In genomic region chr14:56778933-56779300, GRCm38 (mm10) we compare ENCODE assay signal across 8 mouse cellular contexts. TPM values are rescaled to one million over a fixed set of nuclear protein-coding genes. Genes with fewer than 3 reads are reported as not detected.
DNase-seq lines count a peak whose midpoint lies in the region; ATAC-seq lines count a peak whose summit lies in the region.

No protein-coding gene starts in this region.

- H3K4me3 ChIP-seq in kidney, embryonic 14.5 days (ENCODE audit: low read length) = peak overlapping the region; percentile 96
- H3K4me3 ChIP-seq in hindbrain, embryonic 15.5 days = peak overlapping the region; percentile 77
- H3K4me3 ChIP-seq in midbrain, embryonic 16.5 days (ENCODE audit: low read depth, low read length) = peak overlapping the region; percentile 94

- no peaks in the 10 kb centered on the region for H3K36me3 ChIP-seq in kidney, embryonic 14.5 days (ENCODE audit: control insufficient read depth, insufficient read depth, low read length)
- H3K36me3 ChIP-seq in hindbrain, embryonic 15.5 days = no peaks in the 10 kb centered on the region
- no peaks in the 10 kb centered on the region for H3K36me3 ChIP-seq in midbrain, embryonic 16.5 days (ENCODE audit: control insufficient read depth, insufficient read depth, low read length)

- no peaks in the 10 kb centered on the region for H3K9me3 ChIP-seq in kidney, embryonic 14.5 days (ENCODE audit: control insufficient read depth, low read length)
- no peaks in the 10 kb centered on the region for H3K9me3 ChIP-seq in hindbrain, embryonic 15.5 days
- H3K9me3 ChIP-seq in midbrain, embryonic 16.5 days (replicated peaks; ENCODE audit: control insufficient read depth, low read length, poor library complexity, severe bottlenecking) = no peaks in the 10 kb centered on the region

- H3K4me2 ChIP-seq in kidney, embryonic 14.5 days (replicated peaks; ENCODE audit: low read depth, low read length) = peak overlapping the region; percentile 72
- H3K4me2 ChIP-seq in hindbrain, embryonic 15.5 days = peak overlapping the region; percentile 64
- H3K4me2 ChIP-seq in midbrain, embryonic 16.5 days (ENCODE audit: low read length) = peak overlapping the region; percentile 52

- peak overlapping the region; percentile 97 for H3K27ac ChIP-seq in kidney, embryonic 14.5 days (ENCODE audit: low read depth, low read length)
- H3K27ac ChIP-seq in hindbrain, embryonic 15.5 days (replicated peaks) = peak overlapping the region; percentile 96
- peak overlapping the region; percentile 96 for H3K27ac ChIP-seq in midbrain, embryonic 16.5 days (ENCODE audit: low read length)

- whole genome bisulfite sequencing in kidney, embryonic 14.5 days = 49% methylated on average over 3 of the region's 3 CpGs
- 42% methylated on average over 3 of the region's 3 CpGs for WGBS in hindbrain, embryonic 15.5 days
- 42% methylated on average over 3 of the region's 3 CpGs for WGBS in midbrain, embryonic 16.5 days

- no peaks in the 10 kb centered on the region for H3K27me3 ChIP-seq in kidney, embryonic 14.5 days (ENCODE audit: control insufficient read depth, insufficient read depth, low read length)
- H3K27me3 ChIP-seq in hindbrain, embryonic 15.5 days = no peaks in the 10 kb centered on the region
- no peaks in the 10 kb centered on the region for H3K27me3 ChIP-seq in midbrain, embryonic 16.5 days (ENCODE audit: control insufficient read depth, insufficient read depth, low read depth, low read length)

- H3K9ac ChIP-seq in kidney, embryonic 14.5 days (ENCODE audit: low read depth, low read length) = peak overlapping the region; percentile 5; the same call in 1 of the 2 replicates
- peak overlapping the region; percentile 41 for H3K9ac ChIP-seq in hindbrain, embryonic 15.5 days
- peak overlapping the region; percentile 61 for H3K9ac ChIP-seq in midbrain, embryonic 16.5 days (ENCODE audit: low read depth, low read length)

- no peak for DNase-seq in kidney, adult 8-10 months
- peak; percentile 26 for DNase-seq in c-Kit-positive CD71-positive TER-119-positive erythroid progenitor cells, embryonic 14.5 days (ENCODE audit: low spot score)
- DNase-seq in retina, embryonic 14.5 days (ENCODE audit: low spot score) = no peak
- DNase-seq in kidney, postnatal 14 days = no peak
- DNase-seq in adrenal gland, postnatal 10 days = no peak

- H3K4me1 ChIP-seq in kidney, embryonic 14.5 days (ENCODE audit: control insufficient read depth, insufficient read depth, low read length) = peaks cover 18% of the 10 kb centered on the region
- H3K4me1 ChIP-seq in hindbrain, embryonic 15.5 days (replicated peaks) = peaks cover 30% of the 10 kb centered on the region
- H3K4me1 ChIP-seq in midbrain, embryonic 16.5 days (ENCODE audit: control insufficient read depth, insufficient read depth, low read length) = peaks cover 24% of the 10 kb centered on the region

- no peak for ATAC-seq in kidney, embryonic 14.5 days (ENCODE audit: low FRiP score, low TSS enrichment)
- ATAC-seq in hindbrain, embryonic 15.5 days (ENCODE audit: low FRiP score, low read depth) = peak; percentile 6; the same call in 1 of the 2 replicates
- ATAC-seq in midbrain, embryonic 16.5 days = peak; percentile 21

RNA-seq across cellular contexts. Expression of gene Pspc1, which starts 0.8 kb away (rescaled TPM):
- 46.7 and 47.7 TPM in 2 replicates for polyA plus RNA-seq in kidney, embryonic 14.5 days (2014; fragmentation: Nextera tagmentation; extraction: Ambion mirVana)
- 35.3 and 38.9 TPM in 2 replicates for polyA plus RNA-seq in hindbrain, embryonic 15.5 days (2015; fragmentation: Nextera tagmentation; extraction: Ambion mirVana)
- 38.8 and 49.1 TPM in 2 replicates for polyA plus RNA-seq in midbrain, embryonic 16.5 days (2015; fragmentation: Nextera tagmentation; extraction: Ambion mirVana)
- 10 to 100 TPM; 22.6 to 32.8 TPM for total RNA-seq in adrenal gland, postnatal 10 days (2021)

RNA-seq across cellular contexts. Expression of gene Zmym5, which starts 32.6 kb away (rescaled TPM):
- 27.4 and 31.5 TPM in 2 replicates for polyA plus RNA-seq in kidney, embryonic 14.5 days (2014; fragmentation: Nextera tagmentation; extraction: Ambion mirVana)
- polyA plus RNA-seq in hindbrain, embryonic 15.5 days (2015; fragmentation: Nextera tagmentation; extraction: Ambion mirVana) = 29.9 and 30.4 TPM in 2 replicates
- 36.4 and 38.5 TPM in 2 replicates for polyA plus RNA-seq in midbrain, embryonic 16.5 days (2015; fragmentation: Nextera tagmentation; extraction: Ambion mirVana)
- total RNA-seq in adrenal gland, postnatal 10 days (2021) = 10 to 100 TPM; 29.3 to 32.9 TPM

Comparison
In these comparisons a context has a peak if more than half of its experiments do, and no peak if none do; other contexts are left out.
1. H3K9ac ChIP-seq: peak in every context shown above with its lines; median percentile 61 in midbrain, embryonic 16.5 days; 41 in hindbrain, embryonic 15.5 days; 5 in kidney, embryonic 14.5 days.